Mouse (Mus musculus): ENCODE data around the gene Vwa3a. TPM values are rescaled to one million over a fixed set of nuclear protein-coding genes. Genes with fewer than 3 reads are reported as not detected.

Gene Vwa3a
- polyA plus RNA-seq, 1 experiment from 2014 or later = 1.3 TPM

DNA sequence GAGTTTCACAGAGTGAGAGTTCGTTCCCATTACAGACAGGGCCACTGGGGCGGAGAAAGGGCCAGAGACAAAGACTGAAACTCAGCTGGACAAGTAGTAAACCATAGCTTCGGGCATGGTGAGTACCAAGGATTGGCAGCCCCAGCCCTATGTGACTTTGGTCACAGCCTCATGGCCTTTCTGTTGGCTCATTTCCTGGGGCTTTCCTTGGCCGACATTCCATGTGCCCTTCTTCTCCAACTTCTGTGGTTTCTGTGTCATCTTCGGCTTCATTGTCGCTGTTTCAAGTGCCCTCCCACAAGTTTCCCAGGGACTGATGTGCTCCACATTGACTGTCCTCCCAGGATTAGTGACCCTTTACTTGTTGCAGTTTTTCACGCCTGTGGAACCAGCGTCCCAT lies 17.7 kb upstream of the Vwa3a start:
- H3K4me3 ChIP-seq = no peak overlapping the region
- H3K27me3 ChIP-seq = no peaks in the 10 kb centered on the region
- 91% methylated on average over 8 of the region's 8 CpGs for WGBS
- no peaks in the 10 kb centered on the region for H3K4me1 ChIP-seq
- H3K9me3 ChIP-seq = no peaks in the 10 kb centered on the region
- ATAC-seq (ENCODE audit: borderline replicate concordance, extremely low read depth, low FRiP score, low TSS enrichment) = no peak
- H3K36me3 ChIP-seq = no peaks in the 10 kb centered on the region
- H3K27ac ChIP-seq = no peak overlapping the region
- H3K9ac ChIP-seq = no peak overlapping the region
- no peak overlapping the region for H3K4me2 ChIP-seq

DNA sequence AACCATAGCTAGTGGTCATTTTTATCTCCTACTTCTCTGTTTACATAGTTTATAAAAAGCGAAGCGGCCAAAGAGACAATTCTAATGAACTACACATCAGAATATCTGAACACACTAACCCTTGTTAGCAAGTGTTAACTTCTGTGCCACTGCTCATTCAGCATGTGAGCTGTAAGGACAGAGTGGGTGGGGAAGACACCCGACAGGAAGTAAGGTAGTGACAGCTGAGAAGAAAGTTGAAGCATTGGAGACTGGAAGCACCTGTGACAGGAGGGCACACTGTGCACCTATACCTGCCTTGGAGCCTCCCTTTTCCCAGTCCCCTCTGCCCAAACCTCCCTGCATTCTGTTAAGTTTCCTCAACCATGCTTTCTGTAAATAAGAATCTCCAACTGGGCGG lies 17.1 kb upstream of the Vwa3a start:
- H3K27me3 ChIP-seq = no peaks in the 10 kb centered on the region
- no peaks in the 10 kb centered on the region for H3K4me1 ChIP-seq
- H3K27ac ChIP-seq = no peak overlapping the region
- no peak overlapping the region for H3K4me3 ChIP-seq
- no peak overlapping the region for H3K9ac ChIP-seq
- no peaks in the 10 kb centered on the region for H3K36me3 ChIP-seq
- WGBS = 86% methylated on average over 4 of the region's 4 CpGs
- no peak overlapping the region for H3K4me2 ChIP-seq
- no peak for ATAC-seq (ENCODE audit: borderline replicate concordance, extremely low read depth, low FRiP score, low TSS enrichment)
- H3K9me3 ChIP-seq = no peaks in the 10 kb centered on the region

DNA sequence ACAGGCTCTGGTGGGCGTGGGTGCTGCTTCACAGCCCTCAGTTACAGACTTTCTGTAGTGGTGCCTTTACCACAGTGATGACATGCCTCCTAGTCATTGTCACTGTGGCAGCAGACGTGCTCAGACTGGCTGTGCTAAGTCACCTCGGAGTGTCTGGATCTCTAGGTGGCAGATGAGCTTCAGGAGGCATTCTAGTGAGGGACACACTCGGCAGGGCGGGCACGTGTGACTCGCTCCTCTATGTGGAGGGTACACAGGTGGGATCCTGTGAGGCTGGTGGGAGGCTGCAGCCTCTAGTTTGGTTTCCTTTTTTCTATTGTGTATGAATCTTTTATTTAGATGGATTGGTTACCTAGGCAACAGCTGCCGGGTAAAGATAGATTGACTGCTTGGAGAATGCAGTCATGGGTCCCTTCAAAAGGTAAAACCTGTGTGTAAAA lies 16.3 kb upstream of the Vwa3a start:
- Histone ChIP-seq H3K9me3 (no peaks in the 10 kb centered on the region), H3K27ac (no peak overlapping the region), H3K36me3 (no peaks in the 10 kb centered on the region), H3K4me1 (no peaks in the 10 kb centered on the region), H3K4me3 (no peak overlapping the region), H3K9ac (no peak overlapping the region), H3K4me2 (no peak overlapping the region), H3K27me3 (no peaks in the 10 kb centered on the region)
- WGBS = 74% methylated on average over 8 of the region's 8 CpGs
- ATAC-seq (ENCODE audit: borderline replicate concordance, extremely low read depth, low FRiP score, low TSS enrichment) = no peak

DNA sequence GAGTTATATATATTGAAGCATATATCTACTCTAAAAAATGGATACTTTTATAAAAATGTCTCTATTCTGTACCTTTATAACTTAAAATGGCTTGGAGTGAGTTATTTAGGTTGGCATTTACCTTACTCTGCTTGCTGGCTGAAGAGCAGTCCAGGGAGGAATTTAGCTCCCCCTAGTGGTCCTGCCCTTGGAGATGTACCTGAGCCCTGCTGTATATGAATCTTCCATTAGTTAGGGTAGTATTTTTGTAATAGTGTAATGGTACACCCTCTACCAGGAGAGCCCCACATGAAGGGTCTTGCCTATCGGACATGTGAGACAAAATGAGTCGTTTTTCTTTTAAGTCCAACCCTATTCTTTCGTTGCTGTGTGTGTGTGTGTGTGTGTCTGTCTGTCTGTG lies 11.5 kb upstream of the Vwa3a start:
- Histone ChIP-seq H3K36me3 (0 out of 2 replicates have a peak, but pooled peaks cover 7% of the 10 kb centered on the region), H3K4me2 (no peak overlapping the region), H3K27me3 (no peaks in the 10 kb centered on the region), H3K4me3 (no peak overlapping the region), H3K27ac (no peak overlapping the region), H3K9me3 (no peaks in the 10 kb centered on the region), H3K9ac (no peak overlapping the region), H3K4me1 (no peaks in the 10 kb centered on the region)
- ATAC-seq (ENCODE audit: borderline replicate concordance, extremely low read depth, low FRiP score, low TSS enrichment) = no peak
- WGBS = 78% methylated on average over 3 of the region's 3 CpGs

DNA sequence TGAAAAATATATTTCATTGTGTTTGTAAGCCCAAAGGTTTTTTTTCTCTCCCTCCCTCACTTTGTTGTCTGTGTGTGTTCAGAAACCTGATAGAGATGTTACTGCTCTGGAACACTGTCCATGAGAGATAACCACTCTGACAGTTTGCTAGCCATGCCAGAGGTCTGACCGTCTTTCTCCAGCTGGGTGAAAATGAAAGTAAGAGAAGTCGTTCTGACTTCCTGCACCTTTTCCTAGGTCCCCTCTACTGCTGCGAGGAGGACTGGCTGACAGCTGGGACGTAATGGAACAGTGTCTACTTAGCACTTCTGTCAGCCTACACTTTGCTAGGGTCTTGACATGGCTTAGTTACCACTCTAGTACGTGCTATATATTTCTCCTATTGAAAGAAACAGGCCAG lies 9.5 kb upstream of the Vwa3a start:
- H3K9me3 ChIP-seq = no peaks in the 10 kb centered on the region
- H3K9ac ChIP-seq = no peak overlapping the region
- no peaks in the 10 kb centered on the region for H3K27me3 ChIP-seq
- no peaks in the 10 kb centered on the region for H3K4me1 ChIP-seq
- WGBS = 61% methylated on average over 5 of the region's 5 CpGs
- no peak overlapping the region for H3K4me3 ChIP-seq
- H3K4me2 ChIP-seq = no peak overlapping the region
- ATAC-seq (ENCODE audit: borderline replicate concordance, extremely low read depth, low FRiP score, low TSS enrichment) = no peak
- H3K27ac ChIP-seq = no peak overlapping the region
- 0 out of 2 replicates have a peak, but pooled peaks cover 7% of the 10 kb centered on the region for H3K36me3 ChIP-seq

DNA sequence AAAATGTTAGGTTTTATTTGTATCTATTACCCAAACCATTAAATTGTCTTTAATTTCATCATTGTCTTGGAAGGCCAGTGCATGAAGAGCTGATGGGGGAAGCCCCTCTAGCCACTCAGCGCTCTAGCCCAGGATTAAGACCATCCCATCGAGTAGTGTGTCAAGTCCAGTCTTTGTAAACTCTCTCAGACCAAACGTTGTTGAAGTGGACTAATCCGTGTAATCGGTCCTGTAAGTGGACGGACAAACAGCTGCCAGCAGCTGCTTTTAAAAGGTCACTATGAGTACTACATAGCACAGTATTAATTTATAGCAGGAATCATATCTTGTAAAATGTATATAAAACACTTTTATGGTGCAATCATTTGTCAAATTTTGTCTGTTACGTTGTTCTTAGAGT lies 6.2 kb upstream of the Vwa3a start:
- peak; percentile 64; the same call in 1 of the 2 replicates for ATAC-seq (ENCODE audit: borderline replicate concordance, extremely low read depth, low FRiP score, low TSS enrichment)
- Histone ChIP-seq H3K36me3 (0 out of 2 replicates have a peak, but pooled peaks cover 7% of the 10 kb centered on the region), H3K9me3 (no peaks in the 10 kb centered on the region), H3K4me2 (no peak overlapping the region), H3K27me3 (no peaks in the 10 kb centered on the region), H3K27ac (peak overlapping the region; percentile 22; the same call in 1 of the 2 replicates), H3K4me3 (no peak overlapping the region), H3K9ac (no peak overlapping the region), H3K4me1 (no peaks in the 10 kb centered on the region)
- 48% methylated on average over 7 of the region's 7 CpGs for WGBS

DNA sequence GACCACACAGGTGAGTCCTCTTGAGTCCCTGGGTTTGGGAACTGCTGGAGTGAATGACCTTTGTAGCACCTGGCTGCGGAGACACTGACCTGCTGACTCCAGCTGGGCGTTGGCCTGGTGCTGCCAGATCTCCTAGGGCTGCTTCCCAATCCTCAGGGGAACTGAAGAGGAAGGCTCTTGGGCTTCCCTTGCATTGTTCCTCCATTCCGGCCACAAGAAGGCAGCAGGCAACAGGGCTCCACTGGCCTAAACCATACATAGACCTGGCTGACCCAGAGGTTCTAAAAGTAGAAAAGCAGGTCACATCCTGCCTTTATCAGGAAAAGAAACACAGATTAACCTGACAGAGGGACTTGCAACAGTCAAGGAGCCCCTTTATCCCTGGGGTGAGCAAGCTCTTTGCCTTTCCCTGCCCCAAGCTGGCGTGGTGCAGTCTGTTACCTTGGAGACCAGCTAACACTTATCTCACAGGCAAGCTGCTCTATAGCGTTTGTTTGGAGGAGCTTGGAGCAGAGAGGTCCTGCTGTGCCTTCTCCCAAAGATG lies 512 bp downstream of the Vwa3a start:
- WGBS = 7% methylated on average over 5 of the region's 5 CpGs
- Histone ChIP-seq H3K27me3 (no peaks in the 10 kb centered on the region), H3K9ac (no peak overlapping the region), H3K4me2 (no peak overlapping the region), H3K27ac (no peak overlapping the region), H3K9me3 (no peaks in the 10 kb centered on the region), H3K4me3 (no peak overlapping the region), H3K36me3 (no peaks in the 10 kb centered on the region), H3K4me1 (peaks cover 10% of the 10 kb centered on the region; the same call in 1 of the 2 replicates)
- peak; percentile 33; the same call in 1 of the 2 replicates for ATAC-seq (ENCODE audit: borderline replicate concordance, extremely low read depth, low FRiP score, low TSS enrichment)

DNA sequence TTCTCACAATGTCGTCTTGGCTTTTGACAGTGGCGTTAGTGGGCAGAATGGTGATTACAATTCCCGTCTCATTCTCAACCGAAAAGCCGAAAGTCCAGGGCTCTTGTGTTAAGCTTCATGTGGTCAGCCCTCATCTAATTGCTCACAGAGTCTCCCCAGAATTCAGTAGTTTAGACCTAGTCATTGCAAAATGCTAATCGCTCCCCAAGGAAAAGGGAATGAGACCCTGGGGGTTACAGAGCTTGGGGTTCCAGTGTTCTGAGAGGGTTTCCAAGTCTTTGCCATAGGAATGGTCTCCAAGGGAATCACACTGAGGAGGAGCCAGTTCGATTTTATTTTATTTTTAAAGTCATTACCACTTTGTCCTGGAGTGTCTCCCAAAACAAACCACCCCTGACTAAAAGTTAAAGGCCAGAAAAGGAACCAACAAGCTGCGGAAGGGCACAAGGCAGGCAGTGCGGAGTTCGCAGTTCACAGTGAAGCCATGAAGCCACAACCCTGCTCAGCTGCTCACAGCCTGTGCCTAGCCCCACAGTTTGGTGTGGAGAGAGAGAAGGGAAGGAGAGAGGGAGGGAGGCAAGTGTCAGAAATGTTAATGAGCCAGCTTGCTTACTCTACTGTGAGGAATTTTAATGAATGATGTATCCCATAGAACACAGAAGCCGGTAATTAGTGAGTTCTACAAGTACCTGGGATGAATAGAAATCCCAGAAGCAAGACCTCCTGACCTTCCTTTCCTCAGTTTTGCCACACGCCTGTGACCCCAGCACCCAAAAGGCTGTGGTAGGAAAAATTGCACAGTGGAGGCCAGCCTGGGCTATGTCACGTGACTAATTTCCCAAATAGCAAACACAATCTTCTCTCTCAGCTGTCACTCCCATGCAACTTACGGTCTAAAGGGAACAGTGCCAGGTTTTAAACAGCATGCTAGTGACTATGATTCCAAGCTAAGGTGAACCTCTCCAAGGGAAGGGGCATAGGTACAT lies 4.5 kb downstream of the Vwa3a start:
- Histone ChIP-seq H3K9me3 (no peaks in the 10 kb centered on the region), H3K27me3 (no peaks in the 10 kb centered on the region), H3K36me3 (no peaks in the 10 kb centered on the region), H3K27ac (no peak overlapping the region), H3K9ac (no peak overlapping the region), H3K4me2 (no peak overlapping the region), H3K4me3 (no peak overlapping the region), H3K4me1 (peaks cover 10% of the 10 kb centered on the region; the same call in 1 of the 2 replicates)
- WGBS = 73% methylated on average over 14 of the region's 14 CpGs
- no peak for ATAC-seq (ENCODE audit: borderline replicate concordance, extremely low read depth, low FRiP score, low TSS enrichment)

DNA sequence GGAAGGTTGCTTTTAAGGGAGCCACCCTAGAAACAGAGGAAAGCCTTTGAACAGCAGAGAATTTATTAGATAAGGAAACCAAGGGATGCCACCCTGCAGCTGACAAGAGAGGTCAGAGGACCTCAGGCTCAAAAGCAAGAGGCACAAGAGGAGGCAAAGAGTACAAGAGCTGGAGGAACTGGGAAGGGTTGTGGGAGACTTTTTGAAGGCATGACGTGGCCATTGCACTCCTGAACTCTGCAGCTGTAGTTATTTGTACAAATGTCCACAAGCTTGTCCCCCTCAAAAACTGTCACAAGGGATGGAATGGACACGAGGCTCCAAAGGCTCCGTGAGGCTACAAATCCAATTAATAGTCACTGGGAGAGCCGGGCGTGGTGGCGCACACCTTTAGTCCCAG lies 5.5 kb downstream of the Vwa3a start:
- no peak overlapping the region for H3K27ac ChIP-seq
- peaks cover 5% of the 10 kb centered on the region; the same call in 1 of the 2 replicates for H3K4me1 ChIP-seq
- no peaks in the 10 kb centered on the region for H3K9me3 ChIP-seq
- H3K4me3 ChIP-seq = no peak overlapping the region
- ATAC-seq (ENCODE audit: borderline replicate concordance, extremely low read depth, low FRiP score, low TSS enrichment) = no peak
- H3K4me2 ChIP-seq = no peak overlapping the region
- no peak overlapping the region for H3K9ac ChIP-seq
- H3K27me3 ChIP-seq = no peaks in the 10 kb centered on the region
- H3K36me3 ChIP-seq = no peaks in the 10 kb centered on the region
- 83% methylated on average over 6 of the region's 6 CpGs for WGBS

DNA sequence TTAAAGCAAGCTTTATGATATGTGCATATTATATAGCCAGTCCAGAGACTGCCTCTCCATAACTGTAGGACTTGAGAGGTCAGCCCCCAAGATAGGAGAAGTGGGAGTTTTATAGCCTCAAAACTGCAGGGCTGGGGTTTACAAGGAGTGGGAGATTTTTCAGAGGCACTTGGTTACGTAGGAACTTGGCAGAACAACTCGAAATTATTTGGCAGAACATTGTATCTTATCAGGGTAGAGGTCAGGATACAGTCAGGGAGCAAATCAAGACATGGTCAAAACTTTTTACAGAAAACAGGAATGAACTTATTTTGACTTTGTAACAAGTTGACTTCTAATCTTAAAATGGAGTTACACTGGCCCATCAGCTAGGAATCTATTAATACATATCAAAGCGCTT lies 6.9 kb downstream of the Vwa3a start:
- Histone ChIP-seq H3K4me1 (no peaks in the 10 kb centered on the region), H3K4me3 (no peak overlapping the region), H3K27me3 (no peaks in the 10 kb centered on the region), H3K9me3 (no peaks in the 10 kb centered on the region), H3K4me2 (no peak overlapping the region), H3K27ac (no peak overlapping the region), H3K9ac (no peak overlapping the region), H3K36me3 (no peaks in the 10 kb centered on the region)
- WGBS = 44% methylated on average over 3 of the region's 3 CpGs
- ATAC-seq (ENCODE audit: borderline replicate concordance, extremely low read depth, low FRiP score, low TSS enrichment) = peak; percentile 39; the same call in 1 of the 2 replicates

DNA sequence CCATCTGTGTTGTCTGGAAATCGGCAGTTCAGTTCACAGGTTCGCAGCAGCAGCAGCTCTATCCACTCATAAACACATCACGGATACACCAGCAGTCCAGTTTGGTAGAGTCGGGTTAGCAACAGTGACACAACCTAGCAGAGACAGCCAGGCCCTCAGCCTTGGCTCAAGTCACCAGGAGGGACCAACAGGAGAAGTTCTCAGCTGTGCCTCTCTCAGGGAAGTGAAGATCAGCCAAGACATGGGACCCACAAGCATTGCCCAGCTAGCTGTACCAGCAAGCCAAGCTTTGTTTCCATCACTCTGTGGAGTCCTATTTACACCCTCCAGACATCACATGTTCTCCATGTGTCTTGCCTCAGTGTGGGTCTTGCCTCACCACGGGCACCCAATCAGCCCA lies 7.7 kb downstream of the Vwa3a start:
- WGBS = 75% methylated on average over 5 of the region's 5 CpGs
- ATAC-seq (ENCODE audit: borderline replicate concordance, extremely low read depth, low FRiP score, low TSS enrichment) = no peak
- H3K27ac ChIP-seq = no peak overlapping the region

DNA sequence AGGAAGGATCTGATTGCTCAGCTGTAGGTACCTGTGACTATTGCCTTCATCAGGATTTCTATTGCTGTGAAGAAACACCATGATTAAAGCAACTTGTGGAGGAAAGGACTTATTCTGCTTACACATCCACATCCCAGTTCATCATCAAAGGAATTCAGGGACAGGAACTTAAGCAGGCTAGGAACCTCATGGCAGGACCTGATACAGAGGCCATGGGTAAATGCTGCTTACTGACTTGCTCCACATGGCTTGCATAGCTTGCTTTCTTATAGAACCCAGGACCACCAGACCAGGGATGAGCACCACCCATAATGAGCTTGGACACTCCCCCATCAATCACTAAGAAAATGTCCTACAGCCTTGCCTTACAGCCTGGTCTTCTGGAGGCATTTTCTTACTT lies 9.4 kb downstream of the Vwa3a start:
- H3K4me2 ChIP-seq = no peak overlapping the region
- no peaks in the 10 kb centered on the region for H3K4me1 ChIP-seq
- no peaks in the 10 kb centered on the region for H3K9me3 ChIP-seq
- no peak overlapping the region for H3K9ac ChIP-seq
- no peak for ATAC-seq (ENCODE audit: borderline replicate concordance, extremely low read depth, low FRiP score, low TSS enrichment)
- H3K27me3 ChIP-seq = no peaks in the 10 kb centered on the region
- no peak overlapping the region for H3K4me3 ChIP-seq
- H3K36me3 ChIP-seq = no peaks in the 10 kb centered on the region
- no peak overlapping the region for H3K27ac ChIP-seq

More for the DNA sequence above, 7.7 kb downstream of the Vwa3a start:
- no peak overlapping the region for H3K4me2 ChIP-seq
- H3K9ac ChIP-seq = no peak overlapping the region
- no peaks in the 10 kb centered on the region for H3K9me3 ChIP-seq
- no peaks in the 10 kb centered on the region for H3K27me3 ChIP-seq
- H3K36me3 ChIP-seq = no peaks in the 10 kb centered on the region
- H3K4me3 ChIP-seq = no peak overlapping the region
- no peaks in the 10 kb centered on the region for H3K4me1 ChIP-seq

Data from lung, embryonic 15.5 days (tissue).